Mouse (Mus musculus): ENCODE measurements around the gene Sgpp2.

Sgpp2 gene

GRCm38 (mm10) chr1:78340584-78340983 is 30.4 kb downstream of the Sgpp2 start:
- DNase-seq: no peak

- no peak for DNase-seq
These were observed 37.2 kb downstream of the Sgpp2 start for GRCm38 (mm10) chr1:78347317-78347806.

- no peak for DNase-seq
These were observed 39.1 kb downstream of the Sgpp2 start for GRCm38 (mm10) chr1:78349219-78349618.

- no peak for DNase-seq
These were observed 43.1 kb downstream of the Sgpp2 start for GRCm38 (mm10) chr1:78353254-78353653.

- no peak for DNase-seq
These were observed 45.0 kb downstream of the Sgpp2 start for GRCm38 (mm10) chr1:78355123-78355522.

- no peak for DNase-seq
These were observed 47.3 kb downstream of the Sgpp2 start for GRCm38 (mm10) chr1:78357415-78357814.

- no peak for DNase-seq
These were observed 47.7 kb downstream of the Sgpp2 start for GRCm38 (mm10) chr1:78357868-78358267.

- DNase-seq: no peak
These were observed 54.1 kb downstream of the Sgpp2 start for GRCm38 (mm10) chr1:78363965-78364889.

GRCm38 (mm10) chr1:78367806-78368205 is 57.7 kb downstream of the Sgpp2 start:
- no peak for DNase-seq

GRCm38 (mm10) chr1:78370121-78370520 is 60.0 kb downstream of the Sgpp2 start:
- no peak for DNase-seq

GRCm38 (mm10) chr1:78371569-78372236 is 61.6 kb downstream of the Sgpp2 start:
- no peak for DNase-seq

- no peak for DNase-seq
These were observed 62.2 kb downstream of the Sgpp2 start for GRCm38 (mm10) chr1:78372316-78372715.

GRCm38 (mm10) chr1:78373836-78374235 is 63.7 kb downstream of the Sgpp2 start:
- no peak for DNase-seq

- DNase-seq: no peak
These were observed 64.9 kb downstream of the Sgpp2 start for GRCm38 (mm10) chr1:78375058-78375457.

GRCm38 (mm10) chr1:78380950-78381349 is 70.8 kb downstream of the Sgpp2 start:
- DNase-seq: no peak

GRCm38 (mm10) chr1:78387854-78388253 is 77.7 kb downstream of the Sgpp2 start:
- no peak for DNase-seq

- no peak for DNase-seq
These were observed 78.7 kb downstream of the Sgpp2 start for GRCm38 (mm10) chr1:78388848-78389247.

- DNase-seq: no peak
These were observed 85.1 kb downstream of the Sgpp2 start for GRCm38 (mm10) chr1:78395191-78395735.

GRCm38 (mm10) chr1:78395737-78396136 is 85.6 kb downstream of the Sgpp2 start:
- DNase-seq: no peak

GRCm38 (mm10) chr1:78396320-78396913 is 86.3 kb downstream of the Sgpp2 start:
- DNase-seq: no peak

GRCm38 (mm10) chr1:78399755-78400154 is 89.6 kb downstream of the Sgpp2 start:
- no peak for DNase-seq

GRCm38 (mm10) chr1:78401413-78401812 is 91.3 kb downstream of the Sgpp2 start:
- DNase-seq: no peak

GRCm38 (mm10) chr1:78409396-78409795 is 99.3 kb downstream of the Sgpp2 start:
- no peak for DNase-seq
